In the genomic region with DNA sequence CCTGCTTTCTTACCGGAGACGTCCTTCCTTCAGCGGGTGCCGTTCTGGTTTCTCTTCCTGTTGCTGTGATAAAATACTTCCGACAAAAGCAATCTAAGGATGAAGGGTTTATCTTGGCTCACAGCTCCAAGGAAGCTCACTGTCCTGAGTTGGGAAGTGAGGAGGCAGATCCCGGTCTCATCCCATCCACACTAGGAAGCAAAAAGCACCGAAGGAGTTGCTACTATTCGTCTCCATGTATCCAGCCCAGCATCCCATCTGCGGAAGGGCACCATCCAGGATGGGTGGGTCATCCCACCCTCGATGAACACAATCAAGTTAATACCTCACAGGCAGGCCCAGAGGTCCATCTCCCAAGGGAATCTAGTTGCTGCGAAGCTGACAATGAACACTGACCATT, we compare ENCODE assay signal across 21 mouse cellular contexts.
"Had no signal": no experiment of that assay in that cellular context is flagged by ENCODE, and none has a peak within 500 bp of the region (broad histone marks: within the 10 kb centered on the region; RNA-seq: fewer than 3 reads in every experiment).

No protein-coding gene starts in this region.

- H3K4me3 ChIP-seq: heart, embryonic 13.5 days; heart, embryonic 15.5 days; hindbrain, embryonic 10.5 days; hindbrain, embryonic 12.5 days; intestine, embryonic 15.5 days; layer of hippocampus, adult 2 months; left cerebral cortex, adult 2 months; limb, embryonic 10.5 days; limb, embryonic 12.5 days; liver, embryonic 12.5 days had no signal

- DNase-seq: gastrocnemius, postnatal 10 days; gastrocnemius, postnatal 25 days; heart, postnatal 14 days; heart, postnatal 4 days; kidney, adult 8-10 months; kidney, postnatal 10 days; kidney, postnatal 25 days; kidney, postnatal 4 days; lung, adult 18-20 months had no signal

- H3K9me3 ChIP-seq: heart, embryonic 13.5 days; heart, embryonic 15.5 days; hindbrain, embryonic 10.5 days; hindbrain, embryonic 12.5 days; intestine, embryonic 15.5 days; limb, embryonic 10.5 days; limb, embryonic 12.5 days; liver, embryonic 12.5 days had no signal

- H3K9ac ChIP-seq: heart, embryonic 13.5 days; heart, embryonic 15.5 days; hindbrain, embryonic 12.5 days; hindbrain, embryonic 14.5 days; intestine, embryonic 15.5 days; limb, embryonic 12.5 days; liver, embryonic 12.5 days; liver, embryonic 14.5 days had no signal

- H3K27ac ChIP-seq: heart, embryonic 13.5 days; heart, embryonic 15.5 days; hindbrain, embryonic 10.5 days; hindbrain, embryonic 12.5 days; hindbrain, embryonic 14.5 days; intestine, embryonic 15.5 days; layer of hippocampus, adult 2 months; left cerebral cortex, adult 2 months; limb, embryonic 10.5 days; limb, embryonic 12.5 days; liver, embryonic 12.5 days; liver, embryonic 14.5 days had no signal

- H3K27me3 ChIP-seq: heart, embryonic 13.5 days; heart, embryonic 15.5 days; hindbrain, embryonic 12.5 days; intestine, embryonic 15.5 days; limb, embryonic 12.5 days; liver, embryonic 12.5 days had no signal

- H3K36me3 ChIP-seq: heart, embryonic 13.5 days; heart, embryonic 15.5 days; hindbrain, embryonic 10.5 days; hindbrain, embryonic 12.5 days; intestine, embryonic 15.5 days; limb, embryonic 10.5 days; limb, embryonic 12.5 days; liver, embryonic 12.5 days had no signal
